Mouse (Mus musculus) myocyte (in vitro differentiated cells): ENCODE measurements around the gene Taf1b.
"Not testable (repeated sequence)": the region's sequence is repeated elsewhere in the genome, so short reads cannot be mapped to it uniquely, and the experiment has no call there.

Experiments
- E2F4 ChIP-seq: IDR thresholded peaks from one replicate; pipeline ENCODE4 v1.6.1; 2011; ENCODE audit warnings: mild to moderate bottlenecking, control low read depth, moderate library complexity; ENCODE audit not compliant: insufficient read depth
- MAX ChIP-seq: IDR thresholded peaks from one replicate; pipeline ENCODE4 v1.6.1; 2011; ENCODE audit warnings: low read depth, mild to moderate bottlenecking, control low read depth
- MYOD1 ChIP-seq, 3 experiments: IDR thresholded peaks; one replicate each; pipeline ENCODE4 v1.6.1; 2011; ENCODE audit warnings: control low read depth in 2 of 3, low read depth in 2 of 3, mild to moderate bottlenecking in 2 of 3, moderate library complexity in 1 of 3; ENCODE audit not compliant: insufficient read length in 2 of 3, control insufficient read depth in 1 of 3
- MYOG ChIP-seq, 3 experiments: IDR thresholded peaks; one replicate each; pipeline ENCODE4 v1.6.1; 2011; ENCODE audit warnings: control low read depth in 2 of 3, low read depth in 2 of 3, mild to moderate bottlenecking in 2 of 3; ENCODE audit not compliant: insufficient read length in 2 of 3, control insufficient read depth in 1 of 3, insufficient read depth in 1 of 3
- POLR2A ChIP-seq: IDR thresholded peaks from one replicate; pipeline ENCODE4 v1.6.1; 2011; ENCODE audit warnings: low read depth, mild to moderate bottlenecking, control low read depth, moderate library complexity; ENCODE audit not compliant: insufficient read length
- POLR2AphosphoS2 ChIP-seq: IDR thresholded peaks from one replicate; pipeline ENCODE4 v1.6.1; 2011; ENCODE audit warnings: low read depth, control low read depth; ENCODE audit not compliant: insufficient read length
- TCF12 ChIP-seq: IDR thresholded peaks from one replicate; pipeline ENCODE4 v1.6.1; 2011; ENCODE audit warnings: mild to moderate bottlenecking, control low read depth; ENCODE audit not compliant: poor library complexity, insufficient read depth, severe bottlenecking
- TCF3 ChIP-seq: IDR thresholded peaks from one replicate; pipeline ENCODE4 v1.6.1; 2011; ENCODE audit warnings: low read depth, control low read depth; ENCODE audit not compliant: insufficient read length
- USF1 ChIP-seq: IDR thresholded peaks from one replicate; pipeline ENCODE4 v1.6.1; 2011; ENCODE audit warnings: low read depth, mild to moderate bottlenecking, control low read depth, moderate library complexity

DNA sequence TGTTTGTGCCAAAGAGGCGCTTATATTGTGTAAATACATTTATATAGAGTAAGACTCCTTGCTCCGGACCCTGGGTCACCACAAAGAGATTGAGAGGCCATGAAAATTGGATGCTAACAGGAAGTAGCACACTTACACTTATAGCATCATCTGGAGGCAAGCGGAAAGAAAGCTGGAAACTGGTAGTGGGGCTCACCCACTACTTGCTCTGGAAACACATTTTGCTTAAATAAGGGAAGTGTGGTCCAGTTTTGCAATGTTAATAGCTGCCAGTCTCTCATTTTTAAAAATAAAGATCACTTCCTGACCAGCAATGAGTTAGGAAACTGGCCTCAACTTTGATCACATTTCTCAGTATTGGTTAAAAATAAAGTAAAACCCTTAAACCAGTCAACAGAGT, 5.7 kb upstream of the Taf1b start:
- TF ChIP-seq POLR2A; USF1; E2F4; TCF3; MYOD1 (IDR thresholded peaks at IDR 0.05; ENCODE audit: control insufficient read depth in 1 of 3, insufficient read length in 2 of 3, low read depth in 2 of 3); TCF12; MYOG (IDR thresholded peaks at IDR 0.05; ENCODE audit: control insufficient read depth in 1 of 3, insufficient read depth in 1 of 3, insufficient read length in 2 of 3, low read depth in 2 of 3); MAX; POLR2AphosphoS2: not testable (repeated sequence)
